27 mouse cellular contexts compared by ENCODE assay signal in the genomic region with DNA sequence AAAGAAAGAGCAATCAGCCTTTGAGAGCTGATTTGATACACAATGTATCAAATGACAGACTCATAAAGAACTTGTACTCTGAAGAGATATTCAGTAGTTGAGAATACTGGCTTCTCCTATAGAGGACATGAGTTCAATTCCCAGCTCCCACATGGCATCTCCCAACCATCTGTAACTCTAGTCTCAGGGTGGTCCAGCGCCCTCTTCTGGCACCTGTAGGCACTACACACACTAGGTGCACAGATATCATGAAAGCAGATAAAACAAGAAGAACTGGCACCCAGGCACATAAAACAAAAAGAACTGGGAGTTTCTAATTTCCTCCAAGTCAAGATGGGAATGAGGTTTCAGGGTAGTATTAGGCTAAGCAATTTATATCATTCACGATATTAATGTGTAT. TPM values are rescaled to one million over a fixed set of nuclear protein-coding genes. Genes with fewer than 3 reads are reported as not detected.
DNase-seq lines count a peak whose midpoint lies in the region; ATAC-seq and TF ChIP-seq lines count a peak whose summit lies in the region.
"Had no signal": no experiment of that assay in that cellular context is flagged by ENCODE, and none has a peak within 500 bp of the region (broad histone marks: within the 10 kb centered on the region; RNA-seq: fewer than 3 reads in every experiment).

No protein-coding gene starts in this region.

- H3K27ac ChIP-seq in kidney, adult 2 months (ENCODE audit: insufficient read depth, low read depth, low read length), result no peak overlapping the region
- H3K27ac ChIP-seq in kidney, embryonic 16.5 days (ENCODE audit: low read length), result no peak overlapping the region
- no peak overlapping the region for H3K27ac ChIP-seq in midbrain, postnatal 0 days (ENCODE audit: low read depth, low read length)
- no peak overlapping the region for H3K27ac ChIP-seq in midbrain, embryonic 13.5 days
- H3K27ac ChIP-seq in MEL (ENCODE audit: control insufficient read depth, low read depth, low read length), result no peak overlapping the region
- H3K27ac ChIP-seq: embryonic facial prominence, embryonic 15.5 days; hindbrain, embryonic 13.5 days; intestine, embryonic 15.5 days; kidney, postnatal 0 days; midbrain, embryonic 15.5 days had no signal

- H3K36me3 ChIP-seq in kidney, adult 2 months (ENCODE audit: control insufficient read depth, insufficient read depth, low read length), result no peaks in the 10 kb centered on the region
- H3K36me3 ChIP-seq in kidney, embryonic 16.5 days (ENCODE audit: insufficient read depth, low read length), result no peaks in the 10 kb centered on the region
- no peaks in the 10 kb centered on the region for H3K36me3 ChIP-seq in midbrain, postnatal 0 days (ENCODE audit: insufficient read depth, low read length)
- H3K36me3 ChIP-seq in midbrain, embryonic 13.5 days, result no peaks in the 10 kb centered on the region
- H3K36me3 ChIP-seq in MEL (ENCODE audit: control insufficient read depth in 1 of 2, insufficient read depth in 2 of 2, low read length in 2 of 2), result no peaks in the 10 kb centered on the region; a peak in 1 of 4 replicates
- H3K36me3 ChIP-seq: embryonic facial prominence, embryonic 15.5 days; hindbrain, embryonic 13.5 days; intestine, embryonic 15.5 days; midbrain, embryonic 15.5 days had no signal

- no peak overlapping the region for H3K4me2 ChIP-seq in kidney, embryonic 16.5 days (replicated peaks; ENCODE audit: low read depth, low read length)
- H3K4me2 ChIP-seq in midbrain, postnatal 0 days (ENCODE audit: low read depth, low read length, poor library complexity, severe bottlenecking), result no peak overlapping the region
- no peak overlapping the region for H3K4me2 ChIP-seq in midbrain, embryonic 13.5 days (replicated peaks)
- H3K4me2 ChIP-seq: embryonic facial prominence, embryonic 15.5 days; heart, embryonic 11.5 days; hindbrain, embryonic 13.5 days; intestine, embryonic 15.5 days; liver, embryonic 11.5 days; midbrain, embryonic 15.5 days had no signal

- no peak for DNase-seq in kidney, adult 2 months
- DNase-seq in midbrain, postnatal 0 days (ENCODE audit: low spot score), result no peak
- no peak for DNase-seq in MEL (ENCODE audit: low read depth, low spot score)
- DNase-seq in induced T-regulatory cell, adult 2 months (ENCODE audit: low read depth), result peak; percentile 1
- DNase-seq in neural tube, embryonic 10.5 days (ENCODE audit: extremely low spot score, low spot score), result no peak
- DNase-seq: adrenal gland, postnatal 10 days; cerebellum, adult 11 months; cerebellum, postnatal 25 days; embryo, embryonic 11 days; heart, postnatal 10 days; lung, postnatal 14 days; retina, postnatal 1 day; right cerebral cortex, postnatal 4 days had no signal

- H3K4me1 ChIP-seq in kidney, adult 2 months (ENCODE audit: control insufficient read depth, insufficient read depth, low read length), result no peaks in the 10 kb centered on the region
- no peaks in the 10 kb centered on the region for H3K4me1 ChIP-seq in kidney, embryonic 16.5 days (ENCODE audit: insufficient read depth, low read length)
- no peaks in the 10 kb centered on the region for H3K4me1 ChIP-seq in midbrain, postnatal 0 days (ENCODE audit: insufficient read depth, low read length)
- no peaks in the 10 kb centered on the region for H3K4me1 ChIP-seq in midbrain, embryonic 13.5 days (replicated peaks)
- no peaks in the 10 kb centered on the region; a peak in 1 of 4 replicates for H3K4me1 ChIP-seq in MEL (ENCODE audit: control insufficient read depth in 1 of 2, insufficient read depth in 2 of 2, low read length in 2 of 2)
- H3K4me1 ChIP-seq: embryonic facial prominence, embryonic 15.5 days; hindbrain, embryonic 13.5 days; intestine, embryonic 15.5 days; limb, embryonic 10.5 days; midbrain, embryonic 15.5 days had no signal

- H3K4me3 ChIP-seq in kidney, adult 2 months (ENCODE audit: insufficient read depth, low read depth, low read length), result no peak overlapping the region
- no peak overlapping the region for H3K4me3 ChIP-seq in kidney, embryonic 16.5 days (ENCODE audit: low read length)
- no peak overlapping the region for H3K4me3 ChIP-seq in midbrain, postnatal 0 days (ENCODE audit: low read depth, low read length)
- H3K4me3 ChIP-seq in midbrain, embryonic 13.5 days (replicated peaks), result no peak overlapping the region
- no peak overlapping the region for H3K4me3 ChIP-seq in MEL (ENCODE audit: control insufficient read depth in 1 of 2, insufficient read depth in 1 of 2, low read depth in 2 of 2, low read length in 2 of 2)
- H3K4me3 ChIP-seq: embryonic facial prominence, embryonic 15.5 days; hindbrain, embryonic 13.5 days; intestine, embryonic 15.5 days; limb, embryonic 10.5 days; megakaryocyte, embryonic 14.5 days; midbrain, embryonic 15.5 days had no signal

- 78% methylated on average over 2 of the region's 2 CpGs for WGBS in kidney, adult 2 months
- 70% methylated on average over 2 of the region's 2 CpGs for WGBS in kidney, embryonic 16.5 days
- 76% methylated on average over 2 of the region's 2 CpGs for WGBS in midbrain, postnatal 0 days
- 77% methylated on average over 2 of the region's 2 CpGs for WGBS in midbrain, embryonic 13.5 days

- no peak for TF ChIP-seq EP300 in MEL (IDR thresholded peaks at IDR 0.05; ENCODE audit: low read depth in 1 of 2, low read length in 2 of 2)

- no peak for ATAC-seq in kidney, embryonic 16.5 days (ENCODE audit: low FRiP score, low TSS enrichment)
- ATAC-seq in midbrain, postnatal 0 days (ENCODE audit: low FRiP score), result no peak
- no peak for ATAC-seq in midbrain, embryonic 13.5 days
- ATAC-seq in megakaryocyte, adult 5-6 weeks (ENCODE audit: poor library complexity, severe bottlenecking), result no peak
- ATAC-seq: activated CD4-positive, CD25-positive, alpha-beta regulatory T cell, adult 4 months; forebrain, embryonic 16.5 days; intestine, embryonic 15.5 days; midbrain, embryonic 15.5 days had no signal

- TF ChIP-seq CTCF in kidney, adult 2 months (conservative IDR thresholded peaks at IDR 0.05; ENCODE audit: insufficient read depth, insufficient read length, low read depth, low read length), result 0 out of 2 replicates have a peak, but pooled peaks have one; percentile 5
- 0 out of 2 replicates have a peak, but pooled peaks have one; percentile 15 for TF ChIP-seq CTCF in midbrain, postnatal 0 days (IDR thresholded peaks at IDR 0.05)
- TF ChIP-seq CTCF in MEL (IDR thresholded peaks at IDR 0.05 in 2 of 3, conservative IDR thresholded peaks at IDR 0.05 in 1 of 3; ENCODE audit: control insufficient read depth in 1 of 3, insufficient read depth in 1 of 3, low read depth in 2 of 3, low read length in 3 of 3, poor library complexity in 1 of 3, severe bottlenecking in 1 of 3), result peak in 2 of 3 experiments; percentile 4 to 8; a peak in 2 of 6 replicates

- no peaks in the 10 kb centered on the region for H3K79me2 ChIP-seq in MEL (ENCODE audit: control insufficient read depth, insufficient read depth, low read length, poor library complexity)

- no peak overlapping the region for H3K9ac ChIP-seq in kidney, embryonic 16.5 days (replicated peaks; ENCODE audit: low read length)
- H3K9ac ChIP-seq in midbrain, postnatal 0 days (replicated peaks; ENCODE audit: low read length, poor library complexity, severe bottlenecking), result no peak overlapping the region
- no peak overlapping the region for H3K9ac ChIP-seq in midbrain, embryonic 13.5 days (replicated peaks)
- H3K9ac ChIP-seq in MEL (ENCODE audit: control insufficient read depth, low read depth, low read length, poor library complexity, severe bottlenecking), result no peak overlapping the region
- H3K9ac ChIP-seq: embryonic facial prominence, embryonic 15.5 days; hindbrain, embryonic 13.5 days; intestine, embryonic 15.5 days; midbrain, embryonic 15.5 days had no signal

- TF ChIP-seq POLR2A in kidney, adult 2 months (IDR thresholded peaks at IDR 0.05; ENCODE audit: low read depth, low read length), result no peak
- no peak for TF ChIP-seq POLR2A in MEL (IDR thresholded peaks at IDR 0.05; ENCODE audit: control insufficient read depth in 1 of 2, insufficient read depth in 1 of 2, low read depth in 1 of 2, low read length in 2 of 2, poor library complexity in 1 of 2)

- 0 out of 2 replicates have a peak, but pooled peaks cover 2% of the 10 kb centered on the region for H3K9me3 ChIP-seq in kidney, embryonic 16.5 days (ENCODE audit: low read length)
- no peaks in the 10 kb centered on the region for H3K9me3 ChIP-seq in midbrain, postnatal 0 days (ENCODE audit: low read length)
- 0 out of 2 replicates have a peak, but pooled peaks cover 2% of the 10 kb centered on the region for H3K9me3 ChIP-seq in midbrain, embryonic 13.5 days
- no peaks in the 10 kb centered on the region for H3K9me3 ChIP-seq in MEL (replicated peaks; ENCODE audit: insufficient read depth, low read length)
- H3K9me3 ChIP-seq: embryonic facial prominence, embryonic 15.5 days; hindbrain, embryonic 13.5 days; intestine, embryonic 15.5 days; midbrain, embryonic 15.5 days had no signal

- no peaks in the 10 kb centered on the region for H3K27me3 ChIP-seq in kidney, adult 2 months (replicated peaks; ENCODE audit: control insufficient read depth, insufficient read depth, low read length)
- no peaks in the 10 kb centered on the region for H3K27me3 ChIP-seq in kidney, embryonic 16.5 days (ENCODE audit: insufficient read depth, low read length)
- H3K27me3 ChIP-seq in midbrain, postnatal 0 days (ENCODE audit: insufficient read depth, low read length), result no peaks in the 10 kb centered on the region
- H3K27me3 ChIP-seq in midbrain, embryonic 13.5 days, result no peaks in the 10 kb centered on the region
- H3K27me3 ChIP-seq in MEL (ENCODE audit: control insufficient read depth in 1 of 2, insufficient read depth in 2 of 2, low read length in 2 of 2), result no peaks in the 10 kb centered on the region; a peak in 1 of 4 replicates
- H3K27me3 ChIP-seq: embryonic facial prominence, embryonic 15.5 days; hindbrain, embryonic 13.5 days; intestine, embryonic 15.5 days; megakaryocyte, embryonic 14.5 days; midbrain, embryonic 15.5 days had no signal

- no peak for TF ChIP-seq RAD21 in MEL (IDR thresholded peaks at IDR 0.05; ENCODE audit: low read depth, low read length)

RNA-seq across cellular contexts. Expression of a gene that starts 52.3 kb away (rescaled TPM):
- 0.27 and 0.77 TPM in 2 replicates for polyA plus RNA-seq in kidney, adult 2 months (2012; rRNA removed)
- polyA plus RNA-seq in kidney, embryonic 16.5 days (2015; fragmentation: Nextera tagmentation; extraction: Ambion mirVana), result 2.7 and 3.1 TPM in 2 replicates
- 55.9 and 62.9 TPM in 2 replicates for total RNA-seq in midbrain, postnatal 0 days (2014; rRNA removed)
- polyA plus RNA-seq in midbrain, postnatal 0 days (2015; fragmentation: Nextera tagmentation; extraction: Ambion mirVana), result 4.7 and 6.7 TPM in 2 replicates
- polyA plus RNA-seq in midbrain, embryonic 13.5 days (2015; fragmentation: Nextera tagmentation; extraction: Ambion mirVana), result 7.3 and 10.0 TPM in 2 replicates
- total RNA-seq in MEL (2012; rRNA removed), result not detected in 2 replicates
- not detected for polyA plus RNA-seq in MEL (2012; ENCODE audit: insufficient read depth in 1 of 2, insufficient read length in 2 of 2, low read depth in 1 of 2, low replicate concordance in 2 of 2, missing spikeins in 1 of 2)
- total RNA-seq in megakaryocyte, adult 5-6 weeks (2015), result not detected in 2 replicates
- total RNA-seq in megakaryocyte, adult 5-6 weeks (2017), result not detected in 2 replicates

RNA-seq across cellular contexts. Expression of a gene that starts 52.4 kb away (rescaled TPM):
- polyA plus RNA-seq in kidney, adult 2 months (2012; rRNA removed), result 7.0 and 8.0 TPM in 2 replicates
- polyA plus RNA-seq in kidney, embryonic 16.5 days (2015; fragmentation: Nextera tagmentation; extraction: Ambion mirVana), result 47.4 and 50.8 TPM in 2 replicates
- total RNA-seq in midbrain, postnatal 0 days (2014; rRNA removed), result 35.0 and 36.3 TPM in 2 replicates
- polyA plus RNA-seq in midbrain, postnatal 0 days (2015; fragmentation: Nextera tagmentation; extraction: Ambion mirVana), result 44.6 and 49.2 TPM in 2 replicates
- 61.6 and 68.2 TPM in 2 replicates for polyA plus RNA-seq in midbrain, embryonic 13.5 days (2015; fragmentation: Nextera tagmentation; extraction: Ambion mirVana)
- not detected in 2 replicates for total RNA-seq in MEL (2012; rRNA removed)
- polyA plus RNA-seq in MEL (2012; ENCODE audit: insufficient read depth in 1 of 2, insufficient read length in 2 of 2, low read depth in 1 of 2, low replicate concordance in 2 of 2, missing spikeins in 1 of 2), result not detected
- total RNA-seq in megakaryocyte, adult 5-6 weeks (2015), result 0.21 TPM in 1 of 2 replicates, not detected in the other
- total RNA-seq in megakaryocyte, adult 5-6 weeks (2017), result 0.49 TPM in 1 of 2 replicates, not detected in the other
